Mouse (Mus musculus): ENCODE data around the gene Ehmt1.

The Ehmt1 gene

GRCm38 (mm10) chr2:24807691-24808090 lies 111.7 kb downstream of the Ehmt1 start:
- in situ Hi-C loops (cut with MboI; ENCODE audit: unreplicated experiment in 2 of 2): no loop called here

- in situ Hi-C loops (cut with MboI; ENCODE audit: unreplicated experiment in 2 of 2): no loop called here
Measured at GRCm38 (mm10) chr2:24807036-24807435, 112.4 kb downstream of the Ehmt1 start.

GRCm38 (mm10) chr2:24806143-24806542 lies 113.3 kb downstream of the Ehmt1 start:
- in situ Hi-C loops (cut with MboI; ENCODE audit: unreplicated experiment in 2 of 2): no loop called here

GRCm38 (mm10) chr2:24805621-24806020 lies 113.8 kb downstream of the Ehmt1 start:
- in situ Hi-C loops (cut with MboI; ENCODE audit: unreplicated experiment in 2 of 2): no loop called here

- in situ Hi-C loops (cut with MboI; ENCODE audit: unreplicated experiment in 2 of 2): no loop called here
Measured at GRCm38 (mm10) chr2:24796833-24797457, 122.5 kb downstream of the Ehmt1 start.

GRCm38 (mm10) chr2:24787250-24787649 lies 132.2 kb downstream of the Ehmt1 start:
- in situ Hi-C loops (cut with MboI; ENCODE audit: unreplicated experiment in 2 of 2): loop anchor here in 1 of 2 experiments (10.0 kb wide), 1 partner anchor 492 kb away; the partner anchor contains the start of gene Il1f10

- in situ Hi-C loops (cut with MboI; ENCODE audit: unreplicated experiment in 2 of 2): loop anchor here in 1 of 2 experiments (10.0 kb wide), 1 partner anchor 486 kb away; the partner anchor contains the start of gene Il1f10
Measured at GRCm38 (mm10) chr2:24781253-24781652, 138.2 kb downstream of the Ehmt1 start.

- in situ Hi-C loops (cut with MboI; ENCODE audit: unreplicated experiment in 2 of 2): no loop called here
Measured at GRCm38 (mm10) chr2:24776831-24777230, 142.6 kb downstream of the Ehmt1 start.

GRCm38 (mm10) chr2:24775951-24776587 lies 143.3 kb downstream of the Ehmt1 start:
- in situ Hi-C loops (cut with MboI; ENCODE audit: unreplicated experiment in 2 of 2): no loop called here

- in situ Hi-C loops (cut with MboI; ENCODE audit: unreplicated experiment in 2 of 2): loop anchor here in 1 of 2 experiments (5.0 kb wide), 1 partner anchor 368 kb away; no protein-coding TSS in a partner anchor
Measured at GRCm38 (mm10) chr2:24774832-24775231, 144.6 kb downstream of the Ehmt1 start.

GRCm38 (mm10) chr2:24770861-24771260 lies 148.6 kb downstream of the Ehmt1 start:
- in situ Hi-C loops (cut with MboI; ENCODE audit: unreplicated experiment in 2 of 2): loop anchor here in 1 of 2 experiments (5.0 kb wide), 1 partner anchor 364 kb away; no protein-coding TSS in a partner anchor

GRCm38 (mm10) chr2:24763115-24763557 lies 156.3 kb downstream of the Ehmt1 start, which contains the start of gene Cacna1b:
Gene Cacna1b (minus strand): TSS chr2:24763152.
- in situ Hi-C loops (cut with MboI; ENCODE audit: unreplicated experiment in 2 of 2): no loop called here

GRCm38 (mm10) chr2:24762446-24762960 lies 156.9 kb downstream of the Ehmt1 start:
- in situ Hi-C loops (cut with MboI; ENCODE audit: unreplicated experiment in 2 of 2): no loop called here

- in situ Hi-C loops (cut with MboI; ENCODE audit: unreplicated experiment in 2 of 2): no loop called here
Measured at GRCm38 (mm10) chr2:24761923-24762445, 157.4 kb downstream of the Ehmt1 start.

GRCm38 (mm10) chr2:24755276-24755675 lies 164.1 kb downstream of the Ehmt1 start:
- in situ Hi-C loops (cut with MboI; ENCODE audit: unreplicated experiment in 2 of 2): no loop called here

- in situ Hi-C loops (cut with MboI; ENCODE audit: unreplicated experiment in 2 of 2): loop anchor here (5.0 kb wide), 4 partner anchors 175 to 440 kb away; no protein-coding TSS in a partner anchor
Measured at GRCm38 (mm10) chr2:24752599-24752998, 166.8 kb downstream of the Ehmt1 start.

- in situ Hi-C loops (cut with MboI; ENCODE audit: unreplicated experiment in 2 of 2): loop anchor here (5.0 kb wide), 4 partner anchors 173 to 438 kb away; no protein-coding TSS in a partner anchor
Measured at GRCm38 (mm10) chr2:24750051-24750450, 169.4 kb downstream of the Ehmt1 start.

- in situ Hi-C loops (cut with MboI; ENCODE audit: unreplicated experiment in 2 of 2): loop anchor here in 1 of 2 experiments (5.0 kb wide), 1 partner anchor 91 kb away; no protein-coding TSS in a partner anchor
Measured at GRCm38 (mm10) chr2:24747878-24748277, 171.5 kb downstream of the Ehmt1 start.

Measured in v-Abl transformed pro-B cells (cell line).